Mouse (Mus musculus): ENCODE data around the gene Ctns.
A peak's percentile ranks its signal among the peaks of the same experiment; 100 is the strongest.

Gene Ctns

DNA sequence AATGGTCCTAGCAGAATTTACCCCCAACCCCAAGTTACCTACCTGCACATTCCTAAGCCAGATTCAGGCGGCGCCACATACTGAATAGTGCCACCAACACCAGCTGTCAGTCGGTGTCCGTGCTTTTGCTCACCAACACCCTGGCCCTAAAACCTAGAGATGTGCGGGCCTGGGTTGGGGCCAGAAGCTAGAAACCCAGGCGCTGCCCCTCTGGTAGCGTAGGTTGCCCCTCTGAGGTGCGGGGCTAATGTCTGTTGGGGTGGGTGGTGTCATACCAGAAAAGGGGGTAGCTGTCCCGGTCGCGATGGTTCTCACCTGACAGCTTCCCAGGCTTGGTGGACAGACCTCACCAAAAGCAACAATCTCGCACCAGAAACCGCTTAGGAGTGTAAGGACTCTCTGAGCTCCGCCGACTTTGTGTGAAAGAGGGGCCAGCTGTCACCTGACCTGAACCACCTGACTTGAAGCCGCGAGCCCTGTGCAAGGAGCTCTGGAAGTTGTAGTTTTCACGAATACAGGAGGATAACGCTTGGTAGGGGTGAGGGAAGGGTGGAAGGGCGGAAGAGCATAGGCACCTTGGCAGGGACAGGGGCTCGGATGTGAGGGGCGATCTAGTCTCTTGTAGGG, at the start of gene Ctns:
TSS of gene Ctns (minus strand) at position 440 of the 627 bp plus-strand sequence.
- peak; percentile 93 for DNase-seq (ENCODE audit: low read depth, low spot score)

DNA sequence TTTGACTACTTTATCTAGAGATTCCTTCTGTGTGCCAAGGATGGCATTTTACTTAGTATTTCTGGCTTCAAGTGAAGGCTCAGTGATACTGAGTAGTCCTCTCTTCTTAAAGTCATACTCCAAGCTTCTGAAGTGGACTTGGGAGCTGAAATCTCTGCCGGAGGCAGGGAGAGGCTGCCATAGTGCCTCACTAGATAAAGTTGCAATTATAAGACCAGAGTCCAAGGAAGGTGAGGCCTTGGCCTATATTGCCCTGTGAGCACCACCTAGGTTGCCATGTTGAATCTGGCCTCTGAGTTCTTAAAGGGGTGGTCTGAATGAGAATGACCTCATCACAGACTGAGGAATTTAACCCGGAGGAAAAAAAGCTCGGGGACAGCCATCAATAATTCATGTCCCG, 43.9 kb upstream of the Ctns start:
- no peak for DNase-seq (ENCODE audit: low read depth, low spot score)

DNA sequence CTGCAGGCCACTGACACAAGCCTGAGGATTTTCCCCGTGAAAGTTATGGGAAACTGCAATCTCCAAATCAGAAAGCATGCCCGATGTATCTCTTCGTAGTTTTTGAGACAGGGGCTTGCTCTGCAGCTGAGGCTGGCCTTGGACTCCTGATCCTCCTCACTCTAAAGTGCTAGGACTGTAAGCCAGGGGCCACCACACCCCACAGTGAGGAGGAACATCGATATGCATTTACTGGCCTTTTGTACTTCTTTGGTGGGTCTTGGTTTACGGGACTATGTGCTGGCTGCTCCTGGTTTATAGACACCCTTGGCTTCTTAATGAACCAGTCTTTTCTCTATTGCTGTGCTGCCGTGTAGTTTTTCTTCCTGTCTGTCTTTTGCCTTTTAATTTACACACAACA, 43.4 kb upstream of the Ctns start:
- DNase-seq (ENCODE audit: low read depth, low spot score), result no peak

DNA sequence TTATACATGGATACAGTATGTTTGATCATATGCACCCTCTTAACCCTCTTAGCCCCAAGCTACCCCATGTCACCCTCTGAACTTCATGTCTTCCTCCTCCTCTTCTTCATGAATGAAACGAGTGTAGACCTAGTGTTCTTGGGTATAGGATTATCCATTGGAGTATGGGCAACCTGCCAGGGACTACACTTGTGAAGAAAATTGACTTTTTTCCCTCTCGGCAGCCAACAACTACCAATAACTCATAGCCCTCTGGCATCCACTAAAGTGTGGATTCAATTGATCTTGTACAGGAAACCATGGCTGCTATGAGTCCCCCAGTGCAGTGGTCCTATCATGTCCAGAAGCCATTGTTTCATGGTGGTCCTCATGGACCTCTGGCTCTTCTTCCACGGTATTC, 37.9 kb upstream of the Ctns start:
- DNase-seq (ENCODE audit: low read depth, low spot score), result no peak

DNA sequence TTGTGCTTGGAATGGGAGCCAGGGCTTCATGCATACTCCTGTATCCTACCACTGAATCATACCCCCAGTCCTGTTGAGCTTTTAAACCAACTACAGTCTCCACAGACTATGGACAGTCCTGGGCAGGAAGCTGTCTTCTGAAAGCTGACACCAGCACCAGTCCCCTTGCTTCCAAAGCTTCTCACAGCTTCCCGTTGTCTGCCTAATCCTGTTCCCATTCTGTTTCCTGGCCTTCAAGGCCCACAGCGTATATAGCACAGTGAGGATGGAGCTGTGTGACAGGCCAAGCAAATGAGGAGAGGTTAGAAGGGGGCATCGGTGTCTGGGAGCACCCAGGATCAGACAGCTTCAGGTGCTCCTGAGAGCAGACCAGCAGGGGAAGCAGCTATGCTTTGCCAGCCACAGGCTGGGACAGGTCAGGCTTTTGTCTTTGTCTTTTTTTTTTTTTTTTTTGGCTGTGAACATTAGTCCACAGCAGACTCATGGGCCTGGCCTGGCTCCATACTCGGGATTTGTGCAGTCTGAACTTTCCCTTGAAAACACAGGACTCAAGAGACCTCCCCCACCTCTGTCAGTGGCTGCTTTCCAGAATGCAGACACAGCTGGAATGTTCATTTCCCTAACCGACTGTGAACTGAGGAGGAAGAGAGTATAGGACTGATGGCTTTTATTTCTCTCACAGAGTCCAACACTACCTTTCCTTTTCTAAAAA, 37.3 kb upstream of the Ctns start:
- no peak for DNase-seq (ENCODE audit: low read depth, low spot score)

DNA sequence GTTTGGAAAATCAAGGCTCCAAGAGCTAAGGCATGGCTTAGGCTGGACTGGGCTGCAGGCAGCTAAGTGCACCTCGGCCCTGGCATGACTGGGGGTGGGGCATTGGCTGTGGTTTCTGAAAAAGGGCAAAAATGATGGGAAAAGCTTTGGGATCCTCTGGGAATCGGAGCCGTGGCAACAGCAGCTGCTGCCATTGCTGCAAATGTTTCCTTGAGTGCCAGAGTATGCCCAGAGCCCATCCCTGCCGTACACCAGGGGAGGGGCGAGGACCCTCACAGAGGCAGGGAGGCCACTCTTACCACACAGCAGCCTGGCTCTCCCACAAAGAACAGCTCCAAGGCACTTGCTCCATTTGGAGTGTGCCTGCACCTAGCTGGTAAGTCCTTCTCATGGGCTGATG, 35.1 kb upstream of the Ctns start, which contains the start of gene Trpv1:
TSS of gene Trpv1 (plus strand) at position 301 of the 400 bp plus-strand sequence.
- DNase-seq (ENCODE audit: low read depth, low spot score), result no peak

DNA sequence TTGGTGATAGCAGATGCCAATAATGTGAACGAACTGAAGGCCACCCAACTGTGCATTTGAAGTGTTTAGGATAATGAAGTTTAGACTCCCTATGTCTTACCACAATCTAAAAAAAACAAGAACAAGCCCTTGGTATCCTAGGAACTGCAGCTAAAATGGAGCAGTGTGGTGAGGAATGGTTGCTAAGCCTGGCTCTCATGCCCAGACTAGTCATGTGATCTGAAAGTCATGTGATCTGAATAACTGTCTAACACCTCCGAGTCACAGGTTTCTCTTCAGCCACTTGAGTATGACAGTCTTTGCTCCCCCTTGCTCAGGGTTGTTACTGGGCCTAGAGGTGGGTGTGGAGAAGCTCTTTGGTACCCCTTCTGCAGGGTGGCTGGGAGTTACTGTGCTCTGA, 33.7 kb upstream of the Ctns start:
- DNase-seq (ENCODE audit: low read depth, low spot score), result peak; percentile 29

DNA sequence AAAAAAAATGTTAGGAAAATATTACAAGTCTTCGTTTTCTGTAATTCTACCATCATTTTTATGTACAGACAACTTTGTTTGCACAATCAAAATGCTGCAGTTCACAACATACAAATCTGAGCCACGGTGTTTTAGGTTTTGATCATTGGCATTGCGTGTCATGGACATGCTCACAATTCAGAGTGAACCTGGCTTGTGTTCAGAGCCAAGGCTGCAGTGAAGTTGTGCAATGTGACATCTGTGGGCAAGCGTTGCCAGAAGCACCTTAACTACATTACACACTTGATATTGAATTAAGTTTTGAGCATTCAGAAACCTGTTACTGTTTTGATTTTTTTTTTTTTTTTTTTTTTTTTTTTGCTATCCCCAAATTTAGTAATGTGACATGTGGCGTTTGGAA, 31.2 kb upstream of the Ctns start:
- DNase-seq (ENCODE audit: low read depth, low spot score), result no peak

DNA sequence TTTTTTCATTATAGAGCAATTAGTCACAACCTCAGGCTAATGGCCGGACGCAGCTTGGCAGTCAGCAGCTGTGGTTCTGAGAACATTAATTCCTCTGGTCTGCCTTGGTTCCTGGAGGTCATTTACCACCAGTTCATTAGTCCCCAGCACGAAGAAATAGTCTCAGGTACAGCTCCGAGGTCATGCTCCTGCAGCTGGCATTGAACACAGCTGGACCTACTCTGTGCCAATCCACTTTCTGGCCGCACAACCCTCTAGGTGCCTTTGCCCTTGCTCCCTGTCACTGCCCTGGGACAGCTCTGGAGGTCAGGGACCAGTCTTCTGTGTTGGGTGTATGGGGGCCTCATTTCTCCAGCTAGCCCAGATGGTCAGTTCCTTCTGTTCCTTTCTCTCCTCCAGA, 30.0 kb upstream of the Ctns start:
- no peak for DNase-seq (ENCODE audit: low read depth, low spot score)

DNA sequence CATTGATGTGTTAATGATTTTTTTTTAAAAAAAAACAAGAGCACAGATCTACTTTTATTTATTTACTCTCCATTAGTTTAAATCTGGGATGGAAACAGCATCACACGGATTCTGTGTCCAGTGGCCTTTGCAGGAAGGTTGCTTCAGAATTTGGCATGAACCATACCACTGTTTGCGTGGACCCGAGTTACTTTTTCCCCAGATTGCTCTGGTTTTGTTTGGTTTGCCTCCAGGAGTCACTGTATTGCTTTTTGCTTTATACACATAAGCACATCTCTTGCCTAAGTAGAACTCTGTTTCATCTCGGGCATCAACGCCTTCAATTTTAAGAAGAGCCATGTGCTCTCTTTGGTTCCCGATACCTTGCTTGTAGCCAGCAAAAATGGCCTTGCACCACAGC, 27.0 kb upstream of the Ctns start:
- no peak for DNase-seq (ENCODE audit: low read depth, low spot score)

DNA sequence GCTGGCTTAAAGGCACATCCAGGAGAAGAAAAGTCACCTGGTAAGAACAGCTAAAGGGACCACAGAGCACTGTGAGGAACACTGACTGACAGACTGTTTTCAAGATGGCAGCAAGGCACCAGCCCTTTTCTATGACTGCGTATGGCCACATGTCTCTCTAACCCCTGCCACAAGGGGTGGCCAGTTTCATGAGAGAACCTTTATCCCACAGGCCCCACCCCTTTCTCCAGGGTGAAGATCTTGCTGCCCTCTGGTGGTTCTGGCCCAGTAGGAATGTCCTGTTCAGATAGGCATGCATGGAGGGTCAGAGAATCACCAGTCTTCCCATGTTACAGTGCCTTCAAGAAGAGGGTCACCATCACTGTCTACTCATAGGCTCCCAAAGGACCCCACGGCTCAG, 25.1 kb upstream of the Ctns start:
- DNase-seq (ENCODE audit: low read depth, low spot score), result peak; percentile 77

DNA sequence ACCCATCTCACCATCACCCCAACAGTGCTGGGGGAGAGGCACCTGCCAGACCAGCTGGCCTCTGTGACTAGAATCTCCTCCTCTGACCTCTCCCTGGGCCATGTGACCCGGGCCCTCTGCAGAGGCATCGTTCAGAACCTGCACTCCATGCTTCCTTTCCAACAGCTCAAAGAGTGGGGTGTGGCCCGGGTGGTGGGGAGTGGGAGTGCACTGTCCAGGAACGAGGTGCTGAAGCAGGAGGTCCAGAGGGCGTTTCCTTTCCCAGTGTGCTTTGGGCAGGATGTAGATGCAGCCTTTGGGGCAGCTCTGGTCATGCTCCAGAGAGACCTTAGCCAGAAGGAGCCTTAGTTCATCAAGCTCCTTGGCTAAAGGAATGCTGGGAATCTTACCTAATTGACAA, 24.0 kb upstream of the Ctns start:
- peak; percentile 45 for DNase-seq (ENCODE audit: low read depth, low spot score)

DNA sequence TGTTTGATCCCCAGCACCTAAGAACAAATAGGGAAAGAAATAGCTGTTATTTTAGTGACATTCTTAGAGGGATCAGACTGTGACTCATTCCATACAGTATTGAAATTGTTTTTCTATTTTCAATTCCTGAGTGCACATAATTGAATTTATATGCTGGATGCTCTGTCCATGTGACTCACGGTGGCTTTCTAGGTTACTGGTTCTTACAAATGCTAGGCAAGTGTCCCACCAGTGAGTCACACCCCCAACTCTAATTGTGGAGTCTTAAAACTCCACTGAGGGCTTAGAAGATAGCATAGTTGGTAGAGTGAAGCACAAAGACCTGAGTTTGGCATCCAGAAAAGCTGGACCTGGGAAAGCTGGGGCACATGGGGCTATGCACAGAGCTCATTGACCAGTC, 21.8 kb upstream of the Ctns start:
- DNase-seq (ENCODE audit: low read depth, low spot score), result no peak

DNA sequence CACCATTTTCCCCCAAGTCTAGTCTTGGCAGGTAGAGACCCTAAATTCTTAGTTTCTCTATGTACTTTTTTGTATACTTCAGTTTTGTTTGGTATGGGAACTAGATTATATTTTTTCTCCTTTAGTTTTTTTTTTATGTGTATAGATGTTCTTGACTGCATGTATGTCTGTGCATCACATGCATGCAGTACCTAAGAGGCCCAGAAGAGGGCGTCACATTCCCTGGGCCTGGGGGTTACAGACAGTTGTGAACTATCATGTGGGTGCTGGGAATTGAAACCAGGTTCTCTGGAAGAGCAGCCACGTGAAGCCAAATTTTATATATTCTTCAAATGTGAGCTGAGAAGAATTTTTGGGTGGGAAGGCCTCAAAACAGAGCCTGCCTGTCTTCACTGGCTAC, 20.8 kb upstream of the Ctns start:
- peak; percentile 26 for DNase-seq (ENCODE audit: low read depth, low spot score)

DNA sequence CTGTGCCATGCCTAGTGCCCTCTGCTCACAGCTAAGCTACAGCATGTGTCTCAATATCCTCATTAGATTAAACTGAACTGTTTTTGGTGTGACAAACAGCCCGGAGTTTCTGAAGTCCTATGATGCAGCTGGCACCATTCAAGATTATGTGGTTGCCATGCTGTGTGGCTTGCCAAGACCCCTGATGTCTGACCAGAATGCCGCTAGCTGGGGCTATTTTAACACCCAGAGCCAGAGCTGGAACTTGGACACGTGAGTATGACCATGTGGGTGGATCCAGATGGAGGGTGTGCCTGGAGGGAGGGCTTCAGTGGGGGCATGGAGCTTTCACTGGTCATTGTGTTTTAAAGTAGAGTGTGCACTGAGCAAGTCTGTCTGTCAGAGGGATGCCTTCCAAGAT, 15.1 kb upstream of the Ctns start:
- no peak for DNase-seq (ENCODE audit: low read depth, low spot score)

DNA sequence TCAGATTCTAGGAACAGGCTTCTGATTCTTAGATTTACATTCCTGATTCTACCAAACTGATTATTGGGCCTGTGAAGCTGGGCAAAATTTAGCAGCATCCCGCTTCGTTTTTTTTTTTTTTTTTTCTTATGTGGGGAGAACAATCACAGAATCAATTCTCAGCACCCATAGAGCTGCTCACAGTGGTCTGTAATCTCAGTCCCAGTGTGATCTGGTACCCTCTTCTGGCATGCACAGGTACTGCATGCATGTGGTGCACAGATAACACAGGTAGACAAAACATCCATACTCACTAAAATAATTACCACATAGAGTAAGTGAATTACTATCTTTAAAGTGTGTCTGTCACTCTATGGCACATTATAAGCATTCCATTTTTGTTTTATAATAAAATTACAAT, 8.8 kb upstream of the Ctns start:
- peak; percentile 69 for DNase-seq (ENCODE audit: low read depth, low spot score)

DNA sequence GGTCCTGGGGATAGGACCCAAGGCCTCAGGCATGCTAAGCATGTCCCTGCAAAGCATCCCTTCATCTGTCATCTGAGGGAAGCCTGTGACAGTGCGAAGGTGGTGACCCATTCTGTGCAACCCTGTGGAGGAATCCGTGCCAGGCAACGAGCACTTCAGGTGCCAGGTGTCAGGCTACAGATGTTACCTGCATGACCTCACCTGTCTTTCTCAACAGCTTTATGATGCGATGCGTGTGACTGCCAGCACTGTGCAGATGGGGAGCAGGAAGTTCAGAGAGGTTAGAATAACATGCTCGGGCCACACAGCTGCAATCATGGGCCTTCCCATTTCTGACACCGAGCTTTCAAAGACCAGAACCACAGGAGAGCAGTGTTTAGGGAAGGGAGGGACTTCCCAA, 6.4 kb upstream of the Ctns start:
- DNase-seq (ENCODE audit: low read depth, low spot score), result no peak

DNA sequence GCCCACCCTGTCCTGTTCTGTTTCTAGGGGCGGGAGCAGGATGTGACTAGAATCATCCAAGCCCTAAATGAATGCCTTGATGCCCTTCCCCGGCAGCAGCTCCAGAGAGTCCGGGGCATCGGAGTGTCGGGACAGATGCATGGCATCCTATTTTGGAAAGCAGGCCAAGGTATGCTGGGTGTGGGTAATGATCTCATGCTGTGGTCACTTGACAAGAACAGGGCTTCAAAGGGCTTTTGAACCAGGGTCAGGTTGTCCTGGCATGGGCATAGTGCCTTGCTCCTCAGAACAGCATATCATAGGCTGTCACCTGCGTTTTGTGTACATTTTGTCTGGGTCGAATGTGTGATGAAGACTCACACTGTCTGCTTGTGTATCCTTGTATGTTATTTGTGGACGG, 5.1 kb upstream of the Ctns start:
- DNase-seq (ENCODE audit: low read depth, low spot score), result no peak

DNA sequence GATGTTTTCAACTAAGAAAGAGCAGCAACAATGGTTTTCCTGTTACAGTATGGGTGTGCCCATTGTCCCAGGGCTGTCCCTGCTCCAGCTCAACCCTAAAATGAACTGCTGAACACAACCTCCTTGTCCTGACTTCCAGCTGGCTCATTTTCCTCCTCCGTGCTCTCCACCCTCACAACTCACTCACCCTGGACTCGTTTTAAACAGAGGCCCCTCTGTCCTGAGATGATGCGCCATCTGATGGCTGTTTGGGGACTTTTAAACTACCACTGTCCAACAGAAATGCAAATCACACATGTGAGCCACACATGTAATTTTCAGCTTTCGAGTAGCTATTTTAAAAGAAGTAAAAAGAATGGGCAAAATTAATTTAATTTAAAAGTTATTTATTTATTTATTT, 2.8 kb upstream of the Ctns start:
- peak; percentile 51 for DNase-seq (ENCODE audit: low read depth, low spot score)

DNA sequence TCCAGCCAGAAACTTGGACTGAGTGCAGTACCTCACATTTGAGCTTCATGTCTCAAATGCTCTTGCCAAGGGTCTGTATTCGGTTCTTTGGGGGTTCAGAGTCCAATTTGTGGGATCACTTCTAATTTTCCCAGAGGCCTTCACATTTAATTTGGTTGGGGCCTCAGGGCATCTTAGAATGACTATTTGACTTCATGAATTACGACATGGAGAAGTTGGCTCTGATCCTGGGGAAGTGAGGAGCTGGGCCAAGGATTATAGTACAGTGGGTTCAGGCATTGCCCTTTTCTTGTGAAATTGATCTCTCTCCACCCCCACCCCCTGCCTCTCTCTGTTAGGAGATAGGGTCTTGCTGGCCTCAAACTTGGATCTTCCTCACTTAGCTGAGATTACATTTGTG, 2.2 kb upstream of the Ctns start:
- DNase-seq (ENCODE audit: low read depth, low spot score), result no peak

DNA sequence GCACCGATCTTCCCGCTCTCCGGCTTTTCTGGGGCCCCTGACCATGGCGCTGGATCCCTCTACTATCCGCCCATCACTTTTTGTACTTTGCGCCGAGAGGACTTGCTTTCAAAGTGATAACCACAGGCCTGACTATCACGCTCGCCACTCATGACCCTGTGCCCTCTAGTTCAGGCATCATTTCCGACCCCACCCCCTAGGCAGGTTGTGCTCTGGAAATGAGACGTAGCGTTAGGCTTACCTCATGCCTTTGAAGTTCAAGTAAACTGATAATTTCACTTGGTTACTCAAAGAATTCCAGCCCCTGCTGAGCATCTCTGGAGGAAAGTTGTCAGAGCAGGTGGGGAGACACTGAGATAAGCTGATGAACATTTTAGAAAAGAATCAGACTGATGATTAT, 1.0 kb upstream of the Ctns start:
- peak; percentile 17 for DNase-seq (ENCODE audit: low read depth, low spot score)

DNA sequence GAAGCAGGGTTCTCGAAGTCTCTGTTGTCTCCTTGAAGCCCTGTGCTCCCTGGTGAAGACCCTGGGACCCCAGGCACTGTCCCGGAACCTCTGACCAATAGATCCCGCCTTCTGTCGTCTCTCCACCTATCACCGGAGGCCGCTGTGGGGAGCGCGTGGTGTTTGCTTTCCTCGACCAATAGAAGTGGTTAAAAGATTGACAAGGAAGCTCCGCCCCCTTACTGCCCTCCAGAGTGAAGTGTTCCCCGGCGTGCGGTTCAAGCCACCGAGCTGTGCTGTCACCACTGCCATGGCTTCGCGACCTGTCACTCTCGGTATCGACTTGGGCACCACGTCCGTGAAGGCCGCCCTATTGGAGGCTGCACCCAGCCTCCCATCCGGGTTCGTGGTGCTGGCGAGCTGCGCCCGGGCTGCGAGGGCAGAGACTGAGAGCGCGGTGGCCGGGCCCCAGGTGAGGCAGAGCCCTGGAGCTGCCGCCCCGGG, 429 bp upstream of the Ctns start, which contains the start of gene Shpk:
TSS of gene Shpk (plus strand) at position 231 of the 483 bp plus-strand sequence.
- peak; percentile 97 for DNase-seq (ENCODE audit: low read depth, low spot score)

DNA sequence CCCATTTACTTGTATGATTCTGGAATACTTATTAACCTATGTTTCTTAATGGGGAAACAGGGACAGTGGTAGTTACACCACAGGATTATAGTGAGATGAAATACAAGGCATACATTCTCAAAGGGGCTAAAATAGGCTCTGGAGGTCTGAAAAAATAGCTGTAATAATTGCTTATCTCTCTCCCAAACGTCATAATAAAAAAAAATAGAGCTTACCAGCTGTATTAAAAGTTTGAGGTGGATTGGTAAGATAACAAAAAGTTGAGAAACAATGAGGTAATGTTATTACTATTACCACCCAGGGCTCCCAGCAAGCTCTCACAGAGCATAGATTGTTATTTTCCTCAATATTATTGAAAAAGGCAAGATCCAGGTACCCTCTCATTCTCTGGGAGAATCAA, 652 bp downstream of the Ctns start:
- DNase-seq (ENCODE audit: low read depth, low spot score), result no peak
